Mouse (Mus musculus): ENCODE results near the gene Cdc123. TPM values are rescaled to one million over a fixed set of nuclear protein-coding genes. Genes with fewer than 3 reads are reported as not detected.

Cdc123 gene
- total RNA-seq, 2 experiments from 2014 or later: 103 to 122 TPM

Other genes starting within 250 kb of the Cdc123 start
- gene Camk1d, start 130.6 kb downstream of the Cdc123 start, total RNA-seq (2021): 1 to 10 TPM; 6.4 to 8.2 TPM
- 10 to 100 TPM; 17.9 to 18.0 TPM for gene Nudt5, start 145 bp downstream of the Cdc123 start, total RNA-seq (2021)
- under 1 TPM in 1 of 2 experiments, not detected in 1; 0.66 TPM for gene Gm13199, start 17.8 kb upstream of the Cdc123 start, total RNA-seq (2021)
- 10 to 100 TPM; 43.7 to 48.9 TPM for gene Sec61a2, start 50.3 kb upstream of the Cdc123 start, total RNA-seq (2021)
- gene Dhtkd1, start 97.6 kb upstream of the Cdc123 start, total RNA-seq (2021): 1 to 10 TPM; 1.8 to 2.1 TPM
- gene Upf2, start 106.3 kb upstream of the Cdc123 start, total RNA-seq (2021): 10 to 100 TPM; 17.2 to 20.3 TPM